Mouse (Mus musculus) CD8-positive naive resting alpha-beta T cell, adult 2 months (primary cell): ENCODE results near the gene Xylt1.

Experiments used
- DNase-seq, 2 experiments: peaks; one replicate each; pipeline ENCODE4 v3.0.0; 2022; ENCODE audit warnings: low read depth in 2 of 2, low spot score in 2 of 2

Xylt1 gene

GRCm38 (mm10) chr7:117475106-117475505, 94.3 kb downstream of the Xylt1 start:
- DNase-seq, result no peak

GRCm38 (mm10) chr7:117478937-117479336, 98.2 kb downstream of the Xylt1 start:
- DNase-seq, result no peak

- no peak for DNase-seq
Observed at GRCm38 (mm10) chr7:117480831-117481230, 100.1 kb downstream of the Xylt1 start.

- DNase-seq, result no peak
Observed at GRCm38 (mm10) chr7:117481404-117481803, 100.6 kb downstream of the Xylt1 start.

- no peak for DNase-seq
Observed at GRCm38 (mm10) chr7:117482701-117483100, 101.9 kb downstream of the Xylt1 start.

- no peak for DNase-seq
Observed at GRCm38 (mm10) chr7:117484589-117484988, 103.8 kb downstream of the Xylt1 start.

- no peak for DNase-seq
Observed at GRCm38 (mm10) chr7:117484989-117485536, 104.3 kb downstream of the Xylt1 start.

GRCm38 (mm10) chr7:117486425-117487172, 105.8 kb downstream of the Xylt1 start:
- DNase-seq, result peak in 1 of 2 experiments; percentile 9

- no peak for DNase-seq
Observed at GRCm38 (mm10) chr7:117487173-117487490, 106.4 kb downstream of the Xylt1 start.

- no peak for DNase-seq
Observed at GRCm38 (mm10) chr7:117489973-117490372, 109.2 kb downstream of the Xylt1 start.

- no peak for DNase-seq
Observed at GRCm38 (mm10) chr7:117490500-117491205, 109.9 kb downstream of the Xylt1 start.

GRCm38 (mm10) chr7:117491495-117491894, 110.7 kb downstream of the Xylt1 start:
- DNase-seq, result no peak

GRCm38 (mm10) chr7:117494210-117494609, 113.4 kb downstream of the Xylt1 start:
- no peak for DNase-seq

- DNase-seq, result no peak
Observed at GRCm38 (mm10) chr7:117494618-117495310, 114.0 kb downstream of the Xylt1 start.

- DNase-seq, result no peak
Observed at GRCm38 (mm10) chr7:117495751-117496150, 115.0 kb downstream of the Xylt1 start.

- no peak for DNase-seq
Observed at GRCm38 (mm10) chr7:117498173-117498572, 117.4 kb downstream of the Xylt1 start.

GRCm38 (mm10) chr7:117501355-117502181, 120.8 kb downstream of the Xylt1 start:
- no peak for DNase-seq

- DNase-seq, result no peak
Observed at GRCm38 (mm10) chr7:117502415-117502814, 121.6 kb downstream of the Xylt1 start.

GRCm38 (mm10) chr7:117503714-117504113, 122.9 kb downstream of the Xylt1 start:
- DNase-seq, result no peak

- DNase-seq, result no peak
Observed at GRCm38 (mm10) chr7:117505791-117506190, 125.0 kb downstream of the Xylt1 start.

- no peak for DNase-seq
Observed at GRCm38 (mm10) chr7:117507351-117507750, 126.6 kb downstream of the Xylt1 start.
